Mouse (Mus musculus) olfactory bulb, adult 2 months (tissue): Measurements from ENCODE around the gene Rras. TPM values are rescaled to one million over a fixed set of nuclear protein-coding genes. Genes with fewer than 3 reads are reported as not detected.
A peak's percentile ranks its signal among the peaks of the same experiment; 100 is the strongest.

Source experiments
- H3K27ac ChIP-seq: fragments of 200-500 bp; 2 replicates; pipeline ENCODE4 v1.5.1; 2012; ENCODE audit warnings: low read depth, low read length; ENCODE audit not compliant: insufficient read depth
- H3K4me1 ChIP-seq: fragments of 200-500 bp; 2 replicates; pipeline ENCODE4 v1.6.1; 2012; ENCODE audit warnings: low read length; ENCODE audit not compliant: control insufficient read depth, insufficient read depth
- H3K4me3 ChIP-seq: fragments of 200-500 bp; 2 replicates; pipeline ENCODE4 v1.5.1; 2012; ENCODE audit warnings: mild to moderate bottlenecking, low read depth, low read length, moderate library complexity; ENCODE audit not compliant: insufficient read depth
- CTCF ChIP-seq: fragments of 200-500 bp; IDR thresholded peaks from 2 replicates; pipeline ENCODE4 v1.5.1; 2012; ENCODE audit warnings: low read depth, mild to moderate bottlenecking, low read length, moderate library complexity; ENCODE audit not compliant: insufficient read depth
- POLR2A ChIP-seq: fragments of 200-500 bp; IDR thresholded peaks from 2 replicates; pipeline ENCODE4 v1.6.1; 2012; ENCODE audit warnings: mild to moderate bottlenecking, low read depth, low read length, moderate library complexity; ENCODE audit not compliant: insufficient read depth
- WGBS: fragments of 180-500 bp; shearing (Covaris S2); methylation state at CpG from one replicate; pipeline ENCODE4 v1.1.7; 2018; 5-methylcytosine and 5-hydroxymethylcytosine counted together
- polyA plus RNA-seq: library from polyadenylated mRNA; stranded (reverse); fragments of >200 nt; gene quantifications from 2 replicates; pipeline ENCODE4 v1.2.4, GENCODE M21; 2012; ENCODE audit warnings: low replicate concordance; ENCODE audit not compliant: missing spikeins, insufficient read depth, insufficient read length

The Rras gene
- polyA plus RNA-seq, 1 experiment: not detected

DNA sequence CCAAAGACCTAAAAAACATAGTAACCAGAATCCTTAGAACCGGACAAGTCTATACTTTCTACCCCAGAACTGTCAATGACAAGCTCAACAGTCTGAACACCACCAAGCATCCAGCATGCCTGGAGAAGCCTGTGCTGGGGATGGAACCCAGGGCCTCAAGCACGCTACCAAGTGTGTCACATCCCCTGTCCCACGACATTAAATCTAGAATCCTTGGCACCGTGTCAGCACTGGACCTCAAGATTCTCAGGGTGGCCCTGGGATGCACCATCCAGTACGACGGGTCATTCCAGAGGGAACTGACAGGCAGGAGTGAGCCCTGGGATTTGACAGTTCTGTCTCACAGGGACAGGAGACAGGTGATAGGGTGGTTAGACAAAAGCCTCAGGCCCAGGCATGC, 12.2 kb downstream of the Rras start:
- WGBS: 91% methylated on average over 6 of the region's 6 CpGs

DNA sequence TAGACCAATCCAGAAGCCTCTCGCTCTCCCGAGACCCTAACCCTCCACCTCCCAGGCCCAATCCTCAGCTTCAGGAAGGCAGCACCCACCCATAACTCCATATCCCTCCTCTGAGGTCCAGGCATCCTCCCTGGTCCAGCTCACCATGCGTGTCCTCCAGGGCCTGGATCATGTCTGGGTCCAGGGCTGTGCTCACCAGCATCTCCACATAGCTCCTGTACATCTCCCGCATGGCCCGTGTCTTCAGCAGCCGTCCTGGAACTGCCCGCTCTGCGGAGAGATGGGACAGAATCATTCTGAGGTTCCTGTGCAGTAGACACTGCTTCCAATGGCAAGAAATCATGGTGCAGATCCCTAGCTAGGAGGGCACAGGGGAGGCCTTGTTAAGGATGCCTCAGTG, 13.1 kb downstream of the Rras start:
- TF ChIP-seq POLR2A: no peak
- TF ChIP-seq CTCF: no peak
- 96% methylated on average over 8 of the region's 8 CpGs for WGBS

More for the DNA sequence above, 12.2 kb downstream of the Rras start:
- TF ChIP-seq POLR2A (no peak), CTCF (no peak)
- Histone ChIP-seq H3K4me3 (no peak overlapping the region), H3K27ac (no peak overlapping the region), H3K4me1 (no peaks in the 10 kb centered on the region)

DNA sequence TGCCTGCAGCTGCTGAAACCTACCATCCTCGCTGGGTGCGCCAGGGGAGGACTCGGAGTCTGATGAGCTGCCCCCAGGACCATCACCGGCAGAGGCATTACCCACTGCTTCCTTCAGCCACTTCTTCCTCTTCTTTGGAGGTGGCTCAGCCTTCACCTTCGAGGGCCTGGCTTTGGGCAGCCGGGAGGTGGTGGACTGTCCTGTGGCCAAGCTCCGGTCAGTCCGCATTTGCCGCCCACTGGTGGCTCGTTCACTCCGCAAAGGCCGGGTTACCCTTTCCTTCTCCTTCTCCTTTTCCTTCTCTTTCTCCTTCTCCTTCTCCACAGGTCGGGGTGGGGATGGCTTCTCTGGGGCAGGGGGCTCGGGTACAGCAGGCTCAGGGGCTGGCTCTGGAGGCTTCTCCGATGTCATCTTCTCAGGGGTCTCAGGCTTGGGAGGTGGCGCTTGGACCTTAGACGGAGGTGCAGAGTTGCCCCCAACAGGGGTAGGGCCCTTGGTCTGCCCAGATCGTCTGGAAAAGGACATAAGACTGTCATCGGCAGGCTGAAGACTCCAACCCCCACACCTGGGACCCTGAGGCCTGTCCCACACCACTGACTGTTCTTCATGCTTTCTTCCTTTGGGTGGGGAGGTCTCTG, 16.1 kb downstream of the Rras start:
- no peak overlapping the region for H3K27ac ChIP-seq
- 93% methylated on average over 19 of the region's 19 CpGs for WGBS
- H3K4me1 ChIP-seq: no peaks in the 10 kb centered on the region; the same call in 1 of the 2 replicates
- TF ChIP-seq POLR2A (no peak), CTCF (no peak)
- H3K4me3 ChIP-seq: no peak overlapping the region

More for the DNA sequence above, 13.1 kb downstream of the Rras start:
- no peak overlapping the region for H3K27ac ChIP-seq
- no peaks in the 10 kb centered on the region for H3K4me1 ChIP-seq
- no peak overlapping the region for H3K4me3 ChIP-seq

DNA sequence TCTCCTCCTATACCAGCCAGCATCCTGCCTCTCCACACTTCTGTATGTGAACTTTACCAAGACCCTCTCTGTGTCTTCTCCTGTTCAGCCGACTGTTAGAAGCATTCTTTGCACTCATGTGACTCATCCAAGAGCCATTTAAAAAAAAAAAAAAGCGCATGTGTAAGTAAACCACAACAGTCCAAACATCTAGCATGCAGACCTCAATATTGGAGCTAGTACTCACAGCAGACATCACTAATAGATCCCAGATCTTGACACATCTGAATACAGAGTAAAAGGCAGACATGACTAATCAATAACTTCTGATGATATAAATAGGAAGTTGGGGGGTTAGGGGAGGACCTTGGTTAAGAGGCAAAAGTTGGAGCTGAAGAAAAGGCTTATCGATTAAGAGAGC, 17.9 kb downstream of the Rras start:
- TF ChIP-seq CTCF (no peak), POLR2A (no peak)
- H3K4me1 ChIP-seq: no peaks in the 10 kb centered on the region; the same call in 1 of the 2 replicates
- no peak overlapping the region for H3K27ac ChIP-seq
- no peak overlapping the region for H3K4me3 ChIP-seq
- 72% methylated on average over 3 of the region's 3 CpGs for WGBS

DNA sequence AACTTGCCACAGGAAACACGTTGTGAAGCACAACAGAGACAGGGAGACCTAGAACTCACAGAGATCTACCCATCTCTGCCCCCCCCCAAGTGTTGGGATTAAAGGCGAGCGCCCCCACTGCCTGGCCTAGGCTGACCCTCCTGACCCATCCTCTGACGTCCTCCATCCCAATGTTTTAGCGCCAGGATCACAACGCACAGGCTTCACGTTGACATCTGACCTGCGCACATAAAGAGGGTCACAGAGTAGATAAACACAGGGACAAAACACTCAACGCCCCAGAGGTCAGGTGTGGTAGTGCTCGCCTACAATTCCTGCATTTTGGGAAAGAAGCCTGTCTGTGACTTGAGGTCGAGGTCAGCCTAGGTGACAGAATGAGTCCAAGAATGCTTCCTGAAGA, 18.9 kb downstream of the Rras start:
- H3K27ac ChIP-seq: no peak overlapping the region
- TF ChIP-seq CTCF: no peak
- TF ChIP-seq POLR2A: no peak
- H3K4me3 ChIP-seq: no peak overlapping the region
- peaks cover 2% of the 10 kb centered on the region; the same call in 1 of the 2 replicates for H3K4me1 ChIP-seq
- WGBS: 93% methylated on average over 11 of the region's 11 CpGs

DNA sequence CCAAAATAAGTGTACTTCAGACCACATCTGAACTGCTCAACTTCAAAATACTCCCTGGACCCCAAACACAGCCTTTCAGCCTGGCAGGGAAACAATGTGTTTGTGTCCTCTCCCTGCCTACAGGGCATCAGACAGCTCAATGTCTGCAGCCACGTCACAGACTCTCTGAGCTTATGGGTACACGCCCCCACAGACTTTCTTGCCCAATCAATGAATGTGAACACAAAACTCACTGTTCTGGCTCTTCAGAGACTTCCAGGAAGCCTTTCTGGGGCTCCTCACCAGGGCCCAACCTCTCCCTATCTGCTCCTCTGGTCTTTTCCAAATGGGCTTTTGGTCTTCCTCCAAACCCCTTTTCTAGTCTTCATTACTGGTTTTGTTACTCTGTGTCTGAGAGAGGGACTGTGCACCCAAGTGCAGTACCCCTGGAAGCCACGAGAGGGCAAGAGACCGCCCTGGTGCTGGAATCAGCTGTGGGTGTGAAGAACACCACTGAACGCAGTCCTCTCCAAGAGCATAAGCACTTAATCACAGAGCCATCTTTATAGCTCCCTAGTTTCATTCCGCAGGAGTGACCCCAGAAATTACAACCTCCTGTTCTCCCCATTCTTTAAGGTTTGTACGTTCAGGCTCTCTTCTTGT, 20.1 kb downstream of the Rras start:
- H3K4me1 ChIP-seq: peaks cover 2% of the 10 kb centered on the region; the same call in 1 of the 2 replicates
- H3K27ac ChIP-seq: no peak overlapping the region
- TF ChIP-seq CTCF: peak; percentile 58; the same call in 1 of the 2 replicates
- no peak for TF ChIP-seq POLR2A
- 46% methylated on average over 7 of the region's 7 CpGs for WGBS
- H3K4me3 ChIP-seq: no peak overlapping the region

DNA sequence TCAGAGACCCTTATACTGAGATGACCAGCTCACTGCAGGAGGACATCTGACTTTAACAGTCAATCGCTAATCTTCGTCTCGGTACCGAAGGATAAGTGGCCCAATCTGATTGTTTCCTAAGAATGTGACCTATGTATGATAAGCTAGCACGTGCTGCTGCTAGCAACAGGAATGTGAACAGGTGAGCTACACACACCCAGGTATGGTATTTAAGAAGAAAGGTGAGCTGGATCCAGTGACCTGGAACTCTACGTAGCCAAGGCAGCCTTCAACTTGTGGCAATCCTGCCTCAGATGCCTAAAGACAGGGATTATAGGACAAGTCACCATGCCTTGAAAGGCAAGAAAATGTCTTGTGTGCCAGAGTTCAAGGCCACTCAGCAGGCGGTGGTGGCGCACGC, 20.6 kb downstream of the Rras start:
- Histone ChIP-seq H3K4me3 (no peak overlapping the region), H3K27ac (no peak overlapping the region), H3K4me1 (peaks cover 6% of the 10 kb centered on the region; the same call in 1 of the 2 replicates)
- WGBS: 95% methylated on average over 9 of the region's 9 CpGs
- TF ChIP-seq CTCF (no peak), POLR2A (no peak)

DNA sequence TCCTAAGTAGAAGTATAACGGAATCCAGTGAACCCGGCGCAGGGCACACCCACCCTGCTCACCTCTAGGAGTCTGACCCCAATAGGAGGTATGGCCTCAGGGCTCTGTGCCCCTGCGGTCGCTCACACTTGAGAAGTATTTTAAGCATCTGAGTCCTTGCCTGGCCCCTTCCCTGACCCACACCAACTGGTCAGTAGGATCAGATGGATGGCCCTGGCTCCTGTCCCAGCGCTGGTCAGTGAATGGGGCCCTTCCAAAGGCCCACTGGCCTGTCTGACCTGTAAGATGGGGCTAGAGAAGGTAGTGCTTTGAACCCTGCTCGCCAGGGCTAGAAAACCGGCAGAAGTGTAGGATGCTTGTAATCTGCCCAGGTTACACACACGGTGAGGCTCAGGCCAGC, 23.1 kb downstream of the Rras start:
- Histone ChIP-seq H3K4me3 (no peak overlapping the region), H3K4me1 (peaks cover 7% of the 10 kb centered on the region; the same call in 1 of the 2 replicates), H3K27ac (no peak overlapping the region)
- TF ChIP-seq POLR2A (no peak), CTCF (no peak)
- WGBS: 92% methylated on average over 9 of the region's 9 CpGs

DNA sequence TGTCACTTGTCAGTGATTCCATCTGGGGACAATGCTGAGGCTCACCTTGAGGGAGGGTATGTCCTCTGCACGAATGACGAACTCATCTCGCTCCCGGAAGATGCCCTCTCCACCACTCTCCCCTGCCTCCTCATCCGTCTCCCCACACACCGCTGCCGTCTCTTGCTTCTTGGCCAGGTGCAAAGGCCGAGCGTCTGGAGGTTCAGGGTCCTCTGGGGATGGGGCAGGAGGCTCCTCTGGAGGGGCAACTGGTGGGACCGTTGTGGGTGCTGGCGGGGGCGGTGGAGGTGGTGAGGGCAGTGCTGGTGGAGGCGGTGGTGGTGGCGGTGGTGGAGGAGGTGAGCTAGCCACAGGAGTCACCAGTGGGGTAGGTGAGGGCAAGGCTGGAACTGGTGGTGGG, 25.5 kb downstream of the Rras start:
- TF ChIP-seq POLR2A (no peak), CTCF (no peak)
- no peak overlapping the region for H3K27ac ChIP-seq
- H3K4me1 ChIP-seq: peaks cover 12% of the 10 kb centered on the region; the same call in 1 of the 2 replicates
- 93% methylated on average over 14 of the region's 14 CpGs for WGBS
- no peak overlapping the region for H3K4me3 ChIP-seq

DNA sequence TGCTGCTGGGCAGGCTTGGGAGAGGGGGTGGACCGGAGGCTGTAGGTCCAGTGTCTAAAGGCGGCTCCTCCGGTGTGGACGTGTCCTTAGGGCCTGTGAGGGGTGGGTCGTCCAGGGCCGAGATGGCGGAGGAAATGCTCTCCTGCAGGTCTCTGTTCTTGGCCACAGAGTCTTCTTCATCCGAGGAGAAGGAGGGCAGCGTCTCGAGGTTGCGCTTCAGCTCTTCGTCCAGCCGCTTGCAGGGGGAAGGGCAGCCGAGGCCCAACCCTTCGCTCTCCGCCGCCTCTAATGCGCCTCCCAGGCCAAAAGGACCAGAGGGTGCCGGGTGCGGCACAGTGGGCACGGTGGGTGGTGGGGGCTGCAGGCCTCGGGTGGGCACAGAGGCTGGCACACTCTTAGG, 28.0 kb downstream of the Rras start:
- 91% methylated on average over 22 of the region's 22 CpGs for WGBS
- no peak for TF ChIP-seq POLR2A
- H3K27ac ChIP-seq: no peak overlapping the region
- peaks cover 23% of the 10 kb centered on the region for H3K4me1 ChIP-seq
- no peak overlapping the region for H3K4me3 ChIP-seq
